Mouse (Mus musculus) T-helper 17 cell (primary cell): ENCODE measurements at regions not wholly inside any gene's neighbourhood (a gene's known extent, or its start where the extent isn't known, plus 50 kb on each side); places are given as distances from the start of the nearest gene placed in this dataset.

Source experiments
- in situ Hi-C, 2 experiments: fragments of 300-600 bp; cut with MboI, MseI; formaldehyde crosslinking; loops; 1 replicate in 1 of 2; 2 replicates in 1 of 2; pipeline ENCODE4 v1.15.1; 2025; ENCODE audit warnings: high pct_unique_total_duplicates in 2 of 2

GRCm38 (mm10) chr14:90821309-90821708, 2350.1 kb upstream of the Pcdh20 start:
- in situ Hi-C loops: loop anchor here in 1 of 2 experiments (25.0 kb wide), 1 partner anchor 1291 kb away; no protein-coding TSS in a partner anchor

DNA sequence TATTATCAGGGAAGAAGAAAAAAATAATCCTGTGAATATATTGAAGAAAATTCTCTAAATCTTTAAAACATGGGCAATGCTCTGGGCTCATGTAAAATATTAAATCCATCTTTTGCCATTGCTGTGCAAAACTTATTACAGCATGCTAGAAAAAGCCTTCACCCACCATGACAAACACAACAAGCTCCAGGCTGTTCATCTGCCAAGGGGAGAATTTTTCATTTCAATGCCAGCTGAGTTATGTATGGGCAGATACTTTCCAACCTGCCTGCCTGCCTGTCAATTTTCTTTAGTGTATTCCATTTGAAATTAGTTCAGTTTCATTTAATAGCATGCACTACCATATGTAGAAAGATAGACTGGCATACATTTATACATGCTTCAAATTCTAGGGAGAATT, 2339.0 kb upstream of the Pcdh20 start:
- in situ Hi-C loops: loop anchor here in 1 of 2 experiments (25.0 kb wide), 1 partner anchor 1302 kb away; no protein-coding TSS in a partner anchor

- in situ Hi-C loops: no loop called here
Observed at GRCm38 (mm10) chr14:90789718-90790496, 2318.7 kb upstream of the Pcdh20 start.
